Mouse (Mus musculus): ENCODE results near the gene Rnf24.
A peak's percentile ranks its signal among the peaks of the same experiment; 100 is the strongest.

- TF ChIP-seq CTCF (IDR thresholded peaks at IDR 0.05; ENCODE audit: insufficient read depth, low read length) (no peak), POLR2A (IDR thresholded peaks at IDR 0.05; ENCODE audit: borderline replicate concordance, extremely low read depth, low read depth, low read length) (peak; percentile 59; the same call in 1 of the 2 replicates)
Measured at GRCm38 (mm10) chr2:131352747-131353563, at the start of gene Rnf24.
